Mouse (Mus musculus) testis, postnatal 10 days (tissue): Measurements from ENCODE around the gene Trim67.

Experiments used
- DNase-seq: peaks from one replicate; pipeline ENCODE4 v3.0.0; 2021; ENCODE audit warnings: low spot score

Gene Trim67

GRCm38 (mm10) chr8:124878141-124878540, 85.2 kb downstream of the Trim67 start:
- no peak for DNase-seq

GRCm38 (mm10) chr8:124878946-124879526, 86.1 kb downstream of the Trim67 start:
- DNase-seq = no peak
